Mouse (Mus musculus): ENCODE data around the gene Nudt2.

DNA sequence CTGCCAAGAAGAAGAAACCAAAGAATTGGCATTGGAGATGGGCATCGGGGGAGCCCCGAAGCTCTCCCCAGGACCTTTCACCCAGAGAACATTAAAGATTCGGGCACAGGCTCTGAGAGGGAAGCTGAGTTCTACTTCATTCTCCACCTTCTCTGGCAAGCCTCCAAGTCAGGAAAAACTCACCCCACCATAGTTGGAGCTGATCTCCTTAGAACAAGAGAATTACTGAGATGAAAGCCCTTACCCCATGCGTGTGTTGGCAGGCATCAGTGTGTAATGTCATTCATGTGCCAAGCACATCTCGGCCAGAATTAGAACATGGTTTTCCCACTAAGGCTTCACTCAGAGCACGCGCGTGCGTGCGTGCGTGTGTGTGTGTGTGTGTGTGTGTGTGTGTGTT, 30.9 kb downstream of the Nudt2 start:
- TF ChIP-seq CTCF (IDR thresholded peaks at IDR 0.05; ENCODE audit: low read depth) (no peak), EP300 (IDR thresholded peaks at IDR 0.05; ENCODE audit: low read depth) (no peak)
